ENCODE assay signal across 8 mouse cellular contexts in genomic region chr19:53329221-53329991, GRCm38 (mm10). TPM values are rescaled to one million over a fixed set of nuclear protein-coding genes. Genes with fewer than 3 reads are reported as not detected.
DNase-seq lines count a peak whose midpoint lies in the region; ATAC-seq and TF ChIP-seq lines count a peak whose summit lies in the region.

No protein-coding gene starts in this region.

- peak; percentile 29; the same call in 1 of the 2 replicates for TF ChIP-seq POLR2A in olfactory bulb, adult 2 months (IDR thresholded peaks at IDR 0.05; ENCODE audit: insufficient read depth, low read depth, low read length)

- peaks cover 46% of the 10 kb centered on the region for H3K4me1 ChIP-seq in G1E (ENCODE audit: insufficient read depth, low read depth, low read length)
- H3K4me1 ChIP-seq in forebrain, postnatal 0 days (ENCODE audit: insufficient read depth), result peaks cover 10% of the 10 kb centered on the region
- H3K4me1 ChIP-seq in lung, embryonic 15.5 days, result peaks cover 26% of the 10 kb centered on the region
- peaks cover 14% of the 10 kb centered on the region for H3K4me1 ChIP-seq in olfactory bulb, adult 2 months (ENCODE audit: control insufficient read depth, insufficient read depth, low read length)

- no peaks in the 10 kb centered on the region for H3K9me3 ChIP-seq in G1E (replicated peaks)
- H3K9me3 ChIP-seq in forebrain, postnatal 0 days (ENCODE audit: low read length), result no peaks in the 10 kb centered on the region
- no peaks in the 10 kb centered on the region for H3K9me3 ChIP-seq in lung, embryonic 15.5 days

- 1% methylated on average over 88 of the region's 106 CpGs for WGBS in forebrain, postnatal 0 days
- under 1% methylated on average over 84 of the region's 106 CpGs for WGBS in lung, embryonic 15.5 days
- WGBS in olfactory bulb, adult 2 months, result under 1% methylated on average over 104 of the region's 106 CpGs

- H3K27ac ChIP-seq in forebrain, postnatal 0 days (ENCODE audit: low read depth, low read length), result peak overlapping the region; percentile 72
- peak overlapping the region; percentile 73 for H3K27ac ChIP-seq in lung, embryonic 15.5 days
- peak overlapping the region; percentile 48 for H3K27ac ChIP-seq in olfactory bulb, adult 2 months (ENCODE audit: insufficient read depth, low read depth, low read length)

- peak overlapping the region; percentile 98 for H3K4me3 ChIP-seq in G1E (ENCODE audit: low read depth, low read length)
- peak overlapping the region; percentile 80 for H3K4me3 ChIP-seq in forebrain, postnatal 0 days (ENCODE audit: low read depth, low read length)
- H3K4me3 ChIP-seq in lung, embryonic 15.5 days, result peak overlapping the region; percentile 88
- H3K4me3 ChIP-seq in olfactory bulb, adult 2 months (ENCODE audit: insufficient read depth, low read depth, low read length), result peak overlapping the region; percentile 82

- DNase-seq in G1E (ENCODE audit: low spot score), result peak; percentile 88
- peak; percentile 93 for DNase-seq in cerebellum, adult 18-20 months
- DNase-seq in forebrain, postnatal 0 days, result peak; percentile 94
- peak; percentile 95 for DNase-seq in heart, postnatal 4 days
- peak; percentile 81 for DNase-seq in layer of hippocampus, adult 9-10 months (ENCODE audit: low spot score)
- peak; percentile 73 to 79 for DNase-seq in thymus, adult 18-20 months

- no peaks in the 10 kb centered on the region for H3K27me3 ChIP-seq in G1E (ENCODE audit: insufficient read depth, low read length)
- no peaks in the 10 kb centered on the region for H3K27me3 ChIP-seq in forebrain, postnatal 0 days (ENCODE audit: insufficient read depth, low read length)
- H3K27me3 ChIP-seq in lung, embryonic 15.5 days, result no peaks in the 10 kb centered on the region

- peak overlapping the region; percentile 91 for H3K4me2 ChIP-seq in forebrain, postnatal 0 days (ENCODE audit: low read depth)
- peak overlapping the region; percentile 91 for H3K4me2 ChIP-seq in lung, embryonic 15.5 days

- H3K9ac ChIP-seq in forebrain, postnatal 0 days, result peak overlapping the region; percentile 69
- H3K9ac ChIP-seq in lung, embryonic 15.5 days, result peak overlapping the region; percentile 66

- TF ChIP-seq CTCF in G1E (IDR thresholded peaks at IDR 0.05; ENCODE audit: low read depth, low read length), result no peak
- TF ChIP-seq CTCF in forebrain, postnatal 0 days (IDR thresholded peaks at IDR 0.05; ENCODE audit: low read depth), result peak; percentile 85
- peak; percentile 75 for TF ChIP-seq CTCF in olfactory bulb, adult 2 months (IDR thresholded peaks at IDR 0.05; ENCODE audit: insufficient read depth, low read depth, low read length)

- H3K36me3 ChIP-seq in G1E (replicated peaks), result peaks cover 36% of the 10 kb centered on the region
- H3K36me3 ChIP-seq in forebrain, postnatal 0 days (ENCODE audit: insufficient read depth), result peaks cover 7% of the 10 kb centered on the region; the same call in 1 of the 2 replicates
- H3K36me3 ChIP-seq in lung, embryonic 15.5 days, result peaks cover 9% of the 10 kb centered on the region

- ATAC-seq in G1E (ENCODE audit: extremely low read depth, insufficient number of reproducible peaks, low FRiP score, poor library complexity, severe bottlenecking), result peak; percentile 61
- ATAC-seq in forebrain, postnatal 0 days, result peak; percentile 89
- peak; percentile 83 for ATAC-seq in lung, embryonic 15.5 days (ENCODE audit: borderline replicate concordance, extremely low read depth, low FRiP score, low TSS enrichment)

RNA-seq across cellular contexts. Expression of gene Mxi1, which starts 19.1 kb away (rescaled TPM):
- total RNA-seq in G1E (2014; fragmentation: Nextera tagmentation) (45.8 and 74.6 TPM in 2 replicates), G1E (2017) (43.0 and 47.1 TPM in 2 replicates)
- 20.5 and 23.4 TPM in 2 replicates for polyA plus RNA-seq in G1E (2012)
- total RNA-seq in forebrain, postnatal 0 days (2014; rRNA removed), result 37.0 and 48.4 TPM in 2 replicates
- polyA plus RNA-seq in forebrain, postnatal 0 days (2015; fragmentation: Nextera tagmentation; extraction: Ambion mirVana), result 42.2 and 48.9 TPM in 2 replicates
- total RNA-seq in heart, postnatal 4 days (2021), result 10 to 100 TPM; 26.1 to 27.1 TPM
- polyA plus RNA-seq in lung, embryonic 15.5 days (2015; fragmentation: Nextera tagmentation; extraction: Ambion mirVana), result 38.3 and 38.4 TPM in 2 replicates
- polyA plus RNA-seq in olfactory bulb, adult 2 months (2012; ENCODE audit: insufficient read depth, insufficient read length, low replicate concordance, missing spikeins), result not detected in 2 replicates

RNA-seq across cellular contexts. Expression of gene Gm10197, which starts 42.2 kb away (rescaled TPM):
- total RNA-seq in G1E (2014; fragmentation: Nextera tagmentation) (not detected in 2 replicates), G1E (2017) (6.6 TPM in 1 of 2 replicates, not detected in the other)
- not detected in 2 replicates for polyA plus RNA-seq in G1E (2012)
- total RNA-seq in forebrain, postnatal 0 days (2014; rRNA removed), result not detected in 2 replicates
- not detected in 2 replicates for polyA plus RNA-seq in forebrain, postnatal 0 days (2015; fragmentation: Nextera tagmentation; extraction: Ambion mirVana)
- total RNA-seq in heart, postnatal 4 days (2021), result not detected
- polyA plus RNA-seq in lung, embryonic 15.5 days (2015; fragmentation: Nextera tagmentation; extraction: Ambion mirVana), result 4.1 TPM in 1 of 2 replicates, not detected in the other
- not detected in 2 replicates for polyA plus RNA-seq in olfactory bulb, adult 2 months (2012; ENCODE audit: insufficient read depth, insufficient read length, low replicate concordance, missing spikeins)

Comparison
In these comparisons a context has a peak if more than half of its experiments do, and no peak if none do; other contexts are left out.
1. Peak in every context shown above with its lines: DNase-seq, ATAC-seq, H3K4me3 ChIP-seq and H3K27ac ChIP-seq.